Mouse (Mus musculus) ES-Bruce4 (cell line): Measurements from ENCODE around the gene Raet1e. TPM values are rescaled to one million over a fixed set of nuclear protein-coding genes. Genes with fewer than 3 reads are reported as not detected.

Source experiments
- H3K27ac ChIP-seq: 2 replicates; pipeline ENCODE4 v1.5.1; 2012; ENCODE audit warnings: low read length, inconsistent platforms; ENCODE audit not compliant: insufficient read depth
- H3K27me3 ChIP-seq: 2 replicates; pipeline ENCODE4 v1.6.1; 2012; ENCODE audit warnings: mild to moderate bottlenecking, low read length, inconsistent platforms; ENCODE audit not compliant: control insufficient read depth, poor library complexity, insufficient read depth, severe bottlenecking
- H3K36me3 ChIP-seq: 2 replicates; pipeline ENCODE4 v1.6.1; 2012; ENCODE audit warnings: inconsistent platforms, mild to moderate bottlenecking, low read length, moderate library complexity; ENCODE audit not compliant: control insufficient read depth, poor library complexity, insufficient read depth, severe bottlenecking
- H3K4me1 ChIP-seq: one replicate; pipeline ENCODE4 v1.8.1; 2011; ENCODE audit warnings: low read length; ENCODE audit not compliant: control insufficient read depth, insufficient read depth
- H3K4me3 ChIP-seq: 2 replicates; pipeline ENCODE4 v1.5.1; 2011; ENCODE audit warnings: low read depth, mild to moderate bottlenecking, low read length
- H3K9ac ChIP-seq: 2 replicates; pipeline ENCODE4 v1.6.1; 2012; ENCODE audit warnings: low read depth, mild to moderate bottlenecking, inconsistent platforms; ENCODE audit not compliant: poor library complexity, severe bottlenecking
- H3K9me3 ChIP-seq: replicated peaks from 2 replicates; pipeline ENCODE4 v1.6.1; 2012; ENCODE audit warnings: mild to moderate bottlenecking, low read length, inconsistent platforms; ENCODE audit not compliant: control insufficient read depth, poor library complexity, insufficient read depth, severe bottlenecking
- CTCF ChIP-seq: IDR thresholded peaks from one replicate; pipeline ENCODE4 v1.8.1; 2011; ENCODE audit warnings: low read depth, low read length
- EP300 ChIP-seq: IDR thresholded peaks from 2 replicates; pipeline ENCODE4 v1.6.1; 2011; ENCODE audit warnings: low read depth, low read length; ENCODE audit not compliant: insufficient read depth
- POLR2A ChIP-seq: IDR thresholded peaks from one replicate; pipeline ENCODE4 v1.8.1; 2011; ENCODE audit warnings: low read length; ENCODE audit not compliant: insufficient read depth
- polyA plus RNA-seq: library from polyadenylated mRNA; stranded (reverse); fragments of >200 nt; gene quantifications from 2 replicates; pipeline ENCODE4 v1.2.4, GENCODE M21; 2011; ENCODE audit warnings: low read depth; ENCODE audit not compliant: missing spikeins, insufficient read depth, insufficient read length

The Raet1e gene
- polyA plus RNA-seq, 1 experiment, result 12.3 TPM

- Histone ChIP-seq H3K27ac (no peak overlapping the region), H3K4me1 (no peaks in the 10 kb centered on the region), H3K36me3 (no peaks in the 10 kb centered on the region), H3K9me3 (no peaks in the 10 kb centered on the region), H3K27me3 (no peaks in the 10 kb centered on the region), H3K9ac (no peak overlapping the region), H3K4me3 (no peak overlapping the region)
- TF ChIP-seq CTCF (no peak), EP300 (no peak), POLR2A (no peak)
Measured at GRCm38 (mm10) chr10:22297766-22298461, 139.5 kb downstream of the Raet1e start.

GRCm38 (mm10) chr10:22299324-22299723 is 141.0 kb downstream of the Raet1e start:
- TF ChIP-seq EP300 (no peak), CTCF (no peak), POLR2A (no peak)
- no peaks in the 10 kb centered on the region for H3K36me3 ChIP-seq
- H3K9me3 ChIP-seq, result no peaks in the 10 kb centered on the region
- no peak overlapping the region for H3K9ac ChIP-seq
- no peaks in the 10 kb centered on the region for H3K27me3 ChIP-seq
- no peak overlapping the region for H3K27ac ChIP-seq
- no peaks in the 10 kb centered on the region for H3K4me1 ChIP-seq
- no peak overlapping the region for H3K4me3 ChIP-seq

GRCm38 (mm10) chr10:22301641-22302040 is 143.3 kb downstream of the Raet1e start:
- Histone ChIP-seq H3K4me3 (no peak overlapping the region), H3K4me1 (no peaks in the 10 kb centered on the region), H3K27ac (no peak overlapping the region), H3K9me3 (no peaks in the 10 kb centered on the region), H3K9ac (no peak overlapping the region), H3K36me3 (no peaks in the 10 kb centered on the region), H3K27me3 (no peaks in the 10 kb centered on the region)
- TF ChIP-seq POLR2A, result no peak
- TF ChIP-seq EP300, result no peak
- no peak for TF ChIP-seq CTCF

- no peak overlapping the region for H3K27ac ChIP-seq
- H3K9me3 ChIP-seq, result no peaks in the 10 kb centered on the region
- H3K9ac ChIP-seq, result no peak overlapping the region
- no peaks in the 10 kb centered on the region for H3K27me3 ChIP-seq
- TF ChIP-seq POLR2A, result no peak
- TF ChIP-seq EP300, result no peak
- TF ChIP-seq CTCF, result no peak
- no peaks in the 10 kb centered on the region for H3K4me1 ChIP-seq
- no peak overlapping the region for H3K4me3 ChIP-seq
- H3K36me3 ChIP-seq, result no peaks in the 10 kb centered on the region
Measured at GRCm38 (mm10) chr10:22302344-22303057, 144.1 kb downstream of the Raet1e start.

- Histone ChIP-seq H3K36me3 (no peaks in the 10 kb centered on the region), H3K4me1 (no peaks in the 10 kb centered on the region), H3K27me3 (no peaks in the 10 kb centered on the region), H3K9ac (no peak overlapping the region), H3K27ac (no peak overlapping the region), H3K4me3 (no peak overlapping the region), H3K9me3 (no peaks in the 10 kb centered on the region)
- TF ChIP-seq POLR2A, result no peak
- no peak for TF ChIP-seq EP300
- no peak for TF ChIP-seq CTCF
Measured at GRCm38 (mm10) chr10:22303736-22304135, 145.4 kb downstream of the Raet1e start.

GRCm38 (mm10) chr10:22305801-22306200 is 147.4 kb downstream of the Raet1e start:
- H3K9ac ChIP-seq, result no peak overlapping the region
- H3K4me3 ChIP-seq, result no peak overlapping the region
- no peaks in the 10 kb centered on the region for H3K4me1 ChIP-seq
- no peaks in the 10 kb centered on the region for H3K9me3 ChIP-seq
- H3K27me3 ChIP-seq, result no peaks in the 10 kb centered on the region
- no peaks in the 10 kb centered on the region for H3K36me3 ChIP-seq
- H3K27ac ChIP-seq, result no peak overlapping the region
- no peak for TF ChIP-seq CTCF
- TF ChIP-seq POLR2A, result no peak
- TF ChIP-seq EP300, result no peak
